Mouse (Mus musculus) spleen, adult 2 months (tissue): ENCODE results near the gene Xpa. TPM values are rescaled to one million over a fixed set of nuclear protein-coding genes. Genes with fewer than 3 reads are reported as not detected.

Source experiments
- DNase-seq, 2 experiments: peaks; one replicate each; pipeline versions ENCODE4 v3.0.0 to v3.0.0-alpha.2; 2012 to 2021; ENCODE audit warnings: low spot score in 2 of 2, low read depth in 1 of 2
- H3K27ac ChIP-seq: fragments of 200-500 bp; 2 replicates; pipeline ENCODE4 v1.5.1; 2012; ENCODE audit warnings: low read length, inconsistent platforms; ENCODE audit not compliant: insufficient read depth
- H3K27me3 ChIP-seq: fragments of 200-500 bp; 2 replicates; pipeline ENCODE4 v1.6.1; 2012; ENCODE audit warnings: mild to moderate bottlenecking, moderate library complexity, low read length, inconsistent platforms; ENCODE audit not compliant: control insufficient read depth, insufficient read depth
- H3K36me3 ChIP-seq: fragments of 200-500 bp; 2 replicates; pipeline ENCODE4 v1.6.1; 2012; ENCODE audit warnings: mild to moderate bottlenecking, low read length, inconsistent platforms; ENCODE audit not compliant: control insufficient read depth, insufficient read depth
- H3K4me1 ChIP-seq: fragments of 200-500 bp; 2 replicates; pipeline ENCODE4 v1.6.1; 2011; ENCODE audit warnings: inconsistent platforms; ENCODE audit not compliant: control insufficient read depth, insufficient read depth, insufficient read length
- H3K4me3 ChIP-seq: fragments of 200-500 bp; 2 replicates; pipeline ENCODE4 v1.5.1; 2011; ENCODE audit warnings: mild to moderate bottlenecking, inconsistent platforms; ENCODE audit not compliant: insufficient read depth, insufficient read length; ENCODE audit errors: extremely low read depth
- CTCF ChIP-seq: fragments of 200-500 bp; IDR thresholded peaks from 2 replicates; pipeline ENCODE4 v1.5.1; 2011; ENCODE audit warnings: mild to moderate bottlenecking, inconsistent platforms; ENCODE audit not compliant: insufficient read depth, insufficient read length, insufficient replicate concordance; ENCODE audit errors: extremely low read depth
- POLR2A ChIP-seq: fragments of 200-500 bp; IDR thresholded peaks from 2 replicates; pipeline ENCODE4 v1.6.1; 2011; ENCODE audit warnings: low read depth, low read length, inconsistent platforms
- WGBS: fragments of 180-500 bp; shearing (Covaris S2); methylation state at CpG from one replicate; pipeline ENCODE4 v1.1.7; 2018; 5-methylcytosine and 5-hydroxymethylcytosine counted together
- polyA plus RNA-seq: library from polyadenylated mRNA; depleted of rRNA; stranded (reverse); fragments of >200 nt; gene quantifications from 2 replicates; pipeline ENCODE4 v1.2.3, GENCODE M21; 2012; rRNA removed

Xpa gene
- polyA plus RNA-seq, result 10.5 and 27.5 TPM in 2 replicates

DNA sequence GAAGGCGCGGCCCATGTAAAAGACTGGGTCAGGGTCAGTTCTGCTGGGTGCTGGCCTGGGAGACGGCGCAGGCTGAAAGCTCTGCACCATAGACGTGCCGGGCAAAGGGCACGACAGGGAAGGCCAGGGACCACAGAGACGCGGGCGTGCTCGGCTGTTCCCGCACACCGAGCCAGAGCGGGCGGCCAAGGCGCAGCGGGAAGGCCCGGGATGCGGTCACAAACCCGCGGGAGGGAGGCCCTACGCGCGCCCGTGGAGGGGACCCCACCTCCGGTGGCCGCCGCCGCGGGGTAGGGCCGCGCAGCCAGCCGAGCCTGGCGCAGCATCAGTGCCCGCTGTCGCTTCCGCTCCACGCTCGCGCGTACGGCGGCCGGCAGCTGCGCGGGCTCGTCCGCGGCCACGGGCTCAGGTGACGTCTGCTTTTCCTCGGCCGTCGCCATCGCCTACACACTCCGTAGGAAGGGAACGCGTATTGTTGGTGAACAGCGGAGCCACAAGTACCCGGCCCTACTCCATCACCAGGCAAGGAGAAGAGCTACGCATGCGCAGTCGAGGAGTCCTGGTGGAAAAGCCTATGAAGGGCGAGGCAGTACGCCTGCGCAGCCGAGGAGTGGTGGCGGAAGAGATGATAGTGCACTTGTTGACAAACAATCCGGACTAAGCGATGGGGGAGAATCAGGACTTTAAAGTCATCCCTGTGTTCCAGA lies at the start of gene Xpa:
Xpa (minus strand) TSS at position 531 of the 707 bp plus-strand sequence.
- Histone ChIP-seq H3K27me3 (no peaks in the 10 kb centered on the region), H3K27ac (peak within 1 kb of the TSS; percentile 89), H3K36me3 (peaks cover 3% of the 10 kb centered on the region; the same call in 1 of the 2 replicates), H3K4me3 (peak within 1 kb of the TSS; percentile 87), H3K4me1 (no peaks in the 10 kb centered on the region; the same call in 1 of the 2 replicates)
- WGBS, result under 1% methylated on average over 70 of the region's 70 CpGs
- TF ChIP-seq POLR2A (peak; percentile 61; the same call in 1 of the 2 replicates), CTCF (no peak)
- peak; percentile 90 to 92 for DNase-seq

DNA sequence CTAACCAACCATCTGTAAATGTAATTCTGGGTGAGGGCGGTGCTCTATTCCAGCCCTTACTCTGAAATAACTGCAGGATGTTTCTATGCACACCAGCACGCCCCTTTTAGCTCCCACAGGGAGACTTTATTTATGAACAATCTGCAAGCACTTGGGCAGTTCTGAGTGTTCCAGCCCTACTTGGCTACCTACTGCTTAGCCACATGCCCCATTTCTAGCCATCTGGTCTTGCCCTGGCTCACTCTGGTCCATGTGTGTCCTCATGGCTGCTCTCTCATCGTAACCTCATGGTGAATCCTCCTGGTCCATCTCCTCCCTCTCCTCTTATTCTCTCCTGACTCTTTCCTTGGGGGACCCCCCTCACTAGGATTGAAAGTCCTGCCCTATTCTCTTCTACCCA lies 39.8 kb upstream of the Xpa start:
- Histone ChIP-seq H3K27ac (no peak overlapping the region), H3K4me1 (no peaks in the 10 kb centered on the region), H3K27me3 (no peaks in the 10 kb centered on the region), H3K4me3 (no peak overlapping the region), H3K36me3 (no peaks in the 10 kb centered on the region)
- TF ChIP-seq CTCF, result no peak
- no peak for TF ChIP-seq POLR2A
- WGBS, result 80% methylated on average over 3 of the region's 3 CpGs
- no peak for DNase-seq

DNA sequence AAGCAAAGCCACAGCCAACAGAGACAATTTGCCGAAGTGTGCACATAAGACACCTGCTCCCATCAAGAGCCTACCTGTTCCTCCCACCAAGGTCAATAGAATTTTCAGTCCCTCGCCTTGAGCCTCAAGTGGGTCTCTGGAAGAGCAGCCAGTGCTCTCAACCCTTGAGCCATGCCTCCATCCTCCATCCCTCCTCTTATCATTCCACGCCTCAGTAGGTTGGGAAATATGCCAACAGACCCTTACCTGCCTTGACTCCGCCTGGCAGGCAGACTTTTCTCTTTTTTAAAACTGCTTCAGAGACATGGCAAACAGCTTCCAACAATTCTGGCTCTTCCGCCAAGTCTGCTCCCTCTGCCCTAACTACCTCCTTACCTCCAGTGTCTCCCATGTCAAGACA lies 38.6 kb upstream of the Xpa start:
- H3K4me1 ChIP-seq, result no peaks in the 10 kb centered on the region
- no peak for TF ChIP-seq CTCF
- 90% methylated on average over 5 of the region's 5 CpGs for WGBS
- no peak for DNase-seq
- H3K36me3 ChIP-seq, result no peaks in the 10 kb centered on the region
- no peak overlapping the region for H3K4me3 ChIP-seq
- no peak overlapping the region for H3K27ac ChIP-seq
- H3K27me3 ChIP-seq, result no peaks in the 10 kb centered on the region

DNA sequence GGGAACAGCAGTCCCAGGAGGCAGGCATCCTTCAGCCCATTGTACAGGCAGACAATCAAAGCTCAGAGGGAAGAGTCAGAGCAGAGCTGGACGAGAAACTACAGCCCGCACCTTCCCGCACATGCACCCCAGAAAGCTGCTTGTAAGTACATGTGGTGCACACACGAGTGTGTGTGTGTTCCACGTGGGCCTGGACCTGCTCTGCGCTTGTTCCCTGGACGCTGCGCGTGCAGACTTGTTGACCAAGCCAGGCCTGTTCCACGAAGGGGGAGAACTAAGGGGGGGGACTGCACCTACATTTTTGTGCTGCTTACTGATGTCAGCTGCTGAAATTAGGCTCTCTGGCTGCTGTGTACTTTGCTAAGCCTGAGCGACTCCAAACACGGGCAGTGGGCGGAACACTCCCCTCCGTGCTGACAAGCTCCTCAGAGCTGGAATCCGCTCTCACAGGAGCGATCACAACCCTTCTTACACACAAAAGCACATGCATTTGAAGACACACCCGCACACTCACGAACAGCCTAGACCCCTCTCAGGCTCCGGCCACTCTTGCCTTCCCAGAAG lies 30.9 kb upstream of the Xpa start:
- 86% methylated on average over 19 of the region's 19 CpGs for WGBS
- H3K27me3 ChIP-seq, result no peaks in the 10 kb centered on the region
- no peak overlapping the region for H3K4me3 ChIP-seq
- no peaks in the 10 kb centered on the region for H3K36me3 ChIP-seq
- DNase-seq, result no peak
- H3K4me1 ChIP-seq, result no peaks in the 10 kb centered on the region
- H3K27ac ChIP-seq, result no peak overlapping the region
- TF ChIP-seq CTCF, result no peak

DNA sequence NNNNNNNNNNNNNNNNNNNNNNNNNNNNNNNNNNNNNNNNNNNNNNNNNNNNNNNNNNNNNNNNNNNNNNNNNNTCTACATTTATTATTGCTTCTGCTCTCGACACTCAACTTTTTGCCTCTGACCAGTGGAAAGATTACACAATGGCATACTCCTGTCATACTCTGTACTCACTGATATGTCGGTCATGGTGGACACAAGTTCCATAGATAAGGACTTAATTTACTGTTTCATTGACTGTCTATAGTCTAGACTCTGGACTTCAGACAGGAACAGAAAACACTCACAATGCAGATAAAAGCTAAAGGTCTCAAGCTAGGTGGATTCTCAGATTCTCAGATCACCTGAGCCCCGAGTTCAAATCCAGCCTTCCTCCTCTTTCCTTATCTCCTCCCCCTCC lies 25.0 kb upstream of the Xpa start:
- Histone ChIP-seq H3K27me3 (no peaks in the 10 kb centered on the region), H3K36me3 (no peaks in the 10 kb centered on the region), H3K4me3 (no peak overlapping the region), H3K4me1 (no peaks in the 10 kb centered on the region), H3K27ac (no peak overlapping the region)
- DNase-seq, result no peak
- WGBS, result 85% methylated on average over 3 of the region's 3 CpGs
- no peak for TF ChIP-seq POLR2A
- TF ChIP-seq CTCF, result no peak

GRCm38 (mm10) chr4:46202562-46203126 lies 6.5 kb upstream of the Xpa start:
- no peak overlapping the region for H3K4me3 ChIP-seq
- TF ChIP-seq CTCF (no peak), POLR2A (no peak)

More at GRCm38 (mm10) chr4:46202562-46203126, 6.5 kb upstream of the Xpa start:
- no peak for DNase-seq
- no peaks in the 10 kb centered on the region for H3K36me3 ChIP-seq
- no peak overlapping the region for H3K27ac ChIP-seq
- peaks cover 3% of the 10 kb centered on the region; the same call in 1 of the 2 replicates for H3K27me3 ChIP-seq
- no peaks in the 10 kb centered on the region for H3K4me1 ChIP-seq
- 19% methylated on average over 23 of the region's 23 CpGs for WGBS
